Mouse (Mus musculus) induced T-regulatory cell, adult 2 months (primary cell): ENCODE data around the gene Mbd3.
A peak's percentile ranks its signal among the peaks of the same experiment; 100 is the strongest.

Experiments
- DNase-seq: peaks from one replicate; pipeline ENCODE4 v3.0.0-alpha.2; 2012; ENCODE audit warnings: low read depth

The Mbd3 gene

GRCm38 (mm10) chr10:80396822-80397523 lies 2.4 kb downstream of the Mbd3 start:
- DNase-seq: no peak

DNA sequence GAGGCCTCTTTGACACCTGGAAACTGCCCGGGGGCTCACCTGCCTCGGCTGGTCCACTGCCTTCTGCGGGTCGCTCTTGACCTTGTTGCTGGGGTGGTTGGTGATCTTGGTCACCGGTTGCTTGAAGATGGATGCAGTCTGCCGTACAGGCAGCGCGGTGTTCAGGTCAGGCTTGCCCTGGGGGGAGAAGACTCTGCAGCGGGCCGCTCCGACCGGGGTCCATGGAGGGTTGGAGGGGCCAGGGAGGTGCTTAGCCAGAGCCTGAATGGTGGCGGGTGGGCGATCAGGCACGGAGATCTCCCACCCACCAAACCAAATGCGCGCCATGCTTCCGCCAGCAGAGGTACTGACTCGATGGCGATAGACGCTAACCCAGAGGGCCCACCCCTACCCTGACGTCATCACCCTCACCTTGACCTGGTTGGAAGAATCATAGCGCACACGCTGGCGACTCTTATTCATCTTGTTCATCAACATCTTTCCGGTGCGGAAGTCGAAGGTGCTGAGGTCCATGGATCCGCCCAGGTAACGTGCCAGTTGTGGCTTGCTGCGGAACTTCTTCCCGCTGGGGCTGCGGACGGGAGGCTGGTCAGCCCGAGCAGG lies 4.2 kb downstream of the Mbd3 start:
- no peak for DNase-seq

DNA sequence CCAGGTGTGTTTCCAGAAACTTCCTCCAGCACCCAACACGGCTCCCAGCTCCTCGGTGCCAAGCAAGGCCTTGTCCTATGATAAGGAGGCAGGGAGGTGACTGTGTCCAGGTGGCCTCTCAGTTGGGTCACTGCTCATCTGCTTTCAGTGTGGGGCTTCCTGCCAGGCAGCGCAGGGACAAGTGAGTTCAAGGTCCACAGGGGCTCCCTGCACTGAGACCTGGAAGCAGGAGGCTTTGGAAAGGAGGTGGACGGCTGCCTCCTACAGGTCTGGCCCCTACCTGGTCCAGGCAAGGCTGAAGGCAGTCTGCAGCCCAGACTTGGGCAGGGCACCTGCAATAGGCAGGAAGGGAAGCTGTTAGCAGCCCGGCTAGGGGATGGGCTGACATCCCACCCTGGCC lies 6.7 kb downstream of the Mbd3 start:
- no peak for DNase-seq

GRCm38 (mm10) chr10:80390697-80391096 lies 8.7 kb downstream of the Mbd3 start:
- no peak for DNase-seq

- no peak for DNase-seq
Measured at GRCm38 (mm10) chr10:80389185-80389708, 10.1 kb downstream of the Mbd3 start.

DNA sequence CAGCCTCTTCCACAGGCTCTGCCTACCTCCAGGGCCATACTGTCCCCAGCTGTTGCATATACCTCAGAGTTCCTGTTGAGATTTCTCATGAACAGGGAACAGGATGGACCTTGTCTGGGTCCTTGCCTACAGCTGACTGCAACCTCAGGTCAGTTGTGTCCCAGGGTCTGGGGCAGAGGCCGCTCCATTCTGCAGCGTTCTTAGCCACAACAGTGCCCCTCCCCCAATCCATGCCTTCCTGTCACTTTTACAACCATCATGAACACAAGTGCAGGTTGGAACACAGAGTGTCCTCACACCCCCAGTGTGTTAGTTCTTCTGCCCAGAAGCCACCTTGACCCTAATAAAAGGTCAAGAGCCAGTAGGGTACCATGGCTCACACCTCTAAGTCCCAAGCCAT lies 10.6 kb downstream of the Mbd3 start:
- DNase-seq: no peak

DNA sequence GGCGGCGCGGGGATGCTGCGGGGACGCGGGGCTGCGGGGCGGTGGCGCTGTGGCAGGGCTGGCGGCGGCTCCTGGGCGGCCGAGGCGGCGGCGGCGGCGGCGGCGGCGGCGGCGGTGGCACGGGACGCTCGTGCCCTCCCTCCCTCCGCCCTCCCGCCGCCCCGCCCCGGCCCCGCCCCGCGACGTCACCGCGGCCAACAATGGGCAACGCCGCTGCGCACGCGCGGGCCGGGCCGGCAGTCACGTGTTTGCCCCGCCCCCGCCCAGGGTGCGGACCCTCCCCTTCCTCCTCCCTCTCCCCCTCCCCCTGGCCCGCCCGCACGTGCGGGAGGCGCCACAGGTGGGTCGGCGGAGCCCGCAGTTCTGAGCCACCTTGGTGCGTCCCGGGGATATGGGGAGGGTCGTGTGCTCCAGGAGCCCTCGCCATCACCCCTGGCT lies 11.8 kb downstream of the Mbd3 start, which contains the start of gene Mex3d:
TSS of gene Mex3d (minus strand) at position 138 of the 438 bp plus-strand sequence.
- DNase-seq: peak; percentile 93

- DNase-seq: no peak
Measured at GRCm38 (mm10) chr10:80386735-80387471, 12.4 kb downstream of the Mbd3 start.

DNA sequence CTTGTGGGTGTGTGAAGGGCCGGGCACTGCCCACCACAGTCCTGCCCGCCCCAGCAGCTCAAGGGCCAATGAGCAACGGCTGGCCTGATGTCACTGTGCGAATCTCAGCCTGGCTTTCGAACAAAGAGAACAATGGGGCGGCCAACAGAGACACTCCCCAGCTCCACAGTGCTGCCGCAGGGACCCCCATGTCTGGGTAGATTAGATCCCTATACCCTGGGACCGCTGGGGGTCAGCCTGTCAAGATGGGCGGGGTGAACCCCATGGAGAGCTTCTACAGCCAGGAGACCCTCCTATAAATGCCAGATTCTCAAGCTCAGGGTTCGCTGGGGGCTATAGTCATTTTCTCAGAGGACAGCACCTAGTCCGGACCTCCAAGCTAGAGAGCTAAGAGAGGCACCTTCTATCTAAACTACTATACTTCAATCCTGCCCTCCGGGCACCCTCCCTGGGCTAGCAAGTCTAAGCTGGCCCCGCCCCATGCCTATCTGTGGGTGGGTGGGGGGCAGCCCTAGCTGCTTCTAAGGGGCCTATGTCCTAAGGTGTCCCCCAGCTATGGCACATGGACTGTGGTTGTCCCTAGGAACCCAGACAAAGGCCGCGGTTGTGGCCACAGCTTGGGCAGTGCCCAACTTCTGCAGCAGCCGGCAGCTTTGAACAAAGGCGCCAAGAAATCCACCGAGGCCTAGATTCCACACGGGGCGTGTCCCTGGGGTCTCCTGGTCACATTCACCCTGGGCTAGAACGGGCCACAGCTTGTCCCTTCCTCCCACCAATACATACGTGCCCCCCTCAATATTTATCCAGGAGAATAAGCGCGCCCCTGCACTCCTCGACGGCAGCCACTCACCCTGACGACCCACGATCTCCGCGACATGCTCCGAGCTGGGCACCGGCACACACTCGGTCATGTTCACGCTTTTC lies 13.3 kb downstream of the Mbd3 start:
- DNase-seq: no peak

- no peak for DNase-seq
Measured at GRCm38 (mm10) chr10:80385310-80385709, 14.0 kb downstream of the Mbd3 start.

GRCm38 (mm10) chr10:80384709-80385108 lies 14.6 kb downstream of the Mbd3 start:
- no peak for DNase-seq

- no peak for DNase-seq
Measured at GRCm38 (mm10) chr10:80384115-80384639, 15.2 kb downstream of the Mbd3 start.

DNA sequence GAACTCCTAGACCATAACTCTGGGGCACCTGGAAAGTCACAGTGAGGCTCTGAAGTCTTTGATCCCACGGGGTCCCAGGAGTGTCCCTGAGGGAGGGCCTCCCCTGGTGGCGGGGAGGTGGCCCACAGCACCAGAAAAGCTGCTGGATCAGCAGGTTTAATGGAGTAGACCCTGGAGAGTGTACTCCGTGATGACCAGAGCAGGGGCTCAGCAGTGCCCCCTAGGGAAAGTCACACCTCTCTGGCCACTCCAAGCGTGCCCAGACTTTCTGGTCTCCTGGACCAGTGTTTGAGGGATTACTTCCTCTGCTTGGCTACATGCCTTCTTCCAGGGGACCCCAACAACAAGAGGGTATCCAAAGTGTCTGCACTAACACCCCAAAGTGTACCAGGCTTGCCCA lies 15.9 kb downstream of the Mbd3 start:
- DNase-seq: no peak

- DNase-seq: no peak
Measured at GRCm38 (mm10) chr10:80382641-80383365, 16.5 kb downstream of the Mbd3 start.

DNA sequence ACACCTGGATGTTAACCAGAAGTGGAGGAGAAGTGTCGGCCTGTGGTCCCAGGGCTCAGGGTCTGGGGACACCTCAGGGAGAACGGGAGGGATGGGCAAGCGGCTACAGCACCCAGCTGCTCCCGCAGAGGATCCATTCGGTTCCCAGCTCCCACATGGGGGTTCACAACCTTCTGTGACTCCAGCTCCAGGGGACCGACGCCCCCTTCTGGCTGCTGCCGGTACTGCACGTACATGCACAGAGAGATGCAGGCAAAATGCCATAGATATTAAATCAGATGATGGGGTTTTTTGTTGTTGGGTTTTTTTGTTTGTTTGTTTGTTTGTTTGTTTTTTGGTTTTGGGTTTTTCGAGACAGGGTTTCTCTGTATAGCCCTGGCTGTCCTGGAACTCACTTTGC lies 21.6 kb downstream of the Mbd3 start:
- peak; percentile 66 for DNase-seq

GRCm38 (mm10) chr10:80376160-80376559 lies 23.2 kb downstream of the Mbd3 start:
- peak; percentile 97 for DNase-seq

- peak; percentile 81 for DNase-seq
Measured at GRCm38 (mm10) chr10:80374063-80374462, 25.3 kb downstream of the Mbd3 start.

DNA sequence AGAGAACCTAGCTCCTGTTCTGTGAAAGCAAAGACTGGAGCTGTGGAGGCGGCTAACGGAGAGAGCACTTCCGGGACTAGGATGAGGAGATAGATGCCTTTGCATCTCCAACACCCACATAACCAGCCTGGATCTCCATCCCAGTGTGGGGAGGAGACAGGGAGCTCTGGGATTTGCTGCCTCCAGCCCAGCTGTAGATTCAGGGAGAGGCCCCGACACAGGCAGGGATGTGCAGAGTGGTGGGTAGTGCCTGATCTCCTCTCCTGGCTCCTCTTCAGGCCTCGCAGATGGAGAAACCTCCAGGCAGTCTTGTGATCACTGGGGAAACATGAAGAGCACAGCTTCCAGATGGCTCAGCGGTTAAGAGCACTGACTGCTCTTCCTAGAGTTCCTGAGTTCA lies 26.6 kb downstream of the Mbd3 start:
- no peak for DNase-seq

- no peak for DNase-seq
Measured at GRCm38 (mm10) chr10:80371983-80372382, 27.4 kb downstream of the Mbd3 start.

- peak; percentile 82 for DNase-seq
Measured at GRCm38 (mm10) chr10:80371411-80371966, 27.9 kb downstream of the Mbd3 start.
